Mouse (Mus musculus) thymus, postnatal 4 days (tissue): Measurements from ENCODE around the gene Nap1l4.
"Not testable (repeated sequence)": the region's sequence is repeated elsewhere in the genome, so short reads cannot be mapped to it uniquely, and the experiment has no call there.

Source experiments
- DNase-seq: peaks from one replicate; pipeline ENCODE4 v3.0.0; 2021

Nap1l4 gene

DNA sequence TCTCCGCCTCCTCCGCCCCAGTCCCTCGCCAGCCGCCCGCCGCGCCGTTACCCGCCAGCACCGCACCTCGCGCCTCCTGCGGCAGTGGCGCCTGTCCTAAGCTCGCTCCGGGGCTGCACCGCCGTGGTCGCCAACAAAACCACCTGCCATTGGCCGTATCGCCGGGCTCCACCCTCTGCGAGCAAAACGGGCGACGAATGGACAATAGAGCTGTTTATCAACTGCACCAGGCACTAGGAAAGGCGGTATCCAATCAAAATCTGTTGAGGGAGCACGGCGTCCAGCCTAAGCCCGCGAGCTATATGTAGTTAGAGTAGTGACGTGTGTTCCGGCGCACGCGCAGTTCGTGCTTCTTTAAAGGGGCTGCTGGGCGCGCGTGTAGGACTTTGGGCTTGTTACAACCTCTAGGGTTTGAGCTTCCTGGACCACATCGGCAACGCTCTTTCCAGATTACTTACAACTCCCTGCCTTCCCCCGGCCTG lies at the start of gene Nap1l4:
TSS of gene Nap1l4 (minus strand) at position 131 of the 482 bp plus-strand sequence.
- peak; percentile 95 for DNase-seq

DNA sequence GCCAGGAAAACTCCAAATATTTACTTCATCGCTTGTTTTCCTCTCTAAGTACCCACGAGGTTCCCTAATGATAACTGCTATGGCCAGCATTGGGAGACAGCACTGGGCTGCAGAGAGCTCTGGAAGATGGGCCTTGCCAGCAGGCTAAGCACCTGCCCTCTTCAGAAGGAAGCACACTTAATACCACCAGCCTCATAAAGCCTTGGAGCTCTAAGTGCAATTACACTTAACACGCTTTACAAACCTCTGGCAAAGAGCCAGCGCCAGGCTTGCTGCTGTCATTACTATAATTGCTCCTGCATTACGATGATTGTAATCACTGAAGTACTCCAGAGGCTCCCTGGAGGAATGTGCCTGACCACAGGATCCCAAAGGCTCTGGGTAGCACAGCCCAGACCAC lies 46.0 kb upstream of the Nap1l4 start:
- DNase-seq = no peak

DNA sequence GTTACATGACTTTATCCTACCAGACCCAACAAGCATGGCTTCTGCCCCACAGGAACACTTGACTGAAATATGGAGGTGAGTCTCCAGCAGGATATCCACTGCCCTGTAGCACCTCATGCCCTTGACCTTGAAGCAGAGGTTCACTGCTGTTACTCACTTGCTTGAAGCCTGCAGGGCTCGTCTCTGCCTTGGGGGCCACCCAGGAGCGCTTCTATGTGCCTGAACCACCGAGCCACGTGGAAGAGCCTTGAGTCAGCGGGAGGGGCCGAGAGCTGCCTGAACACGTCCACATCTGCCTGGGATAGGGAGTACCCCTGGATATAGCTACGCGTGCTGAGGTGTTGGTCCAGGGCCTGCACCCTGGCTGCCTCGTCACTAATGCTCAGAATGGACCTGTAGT lies 43.3 kb upstream of the Nap1l4 start:
- DNase-seq = no peak

DNA sequence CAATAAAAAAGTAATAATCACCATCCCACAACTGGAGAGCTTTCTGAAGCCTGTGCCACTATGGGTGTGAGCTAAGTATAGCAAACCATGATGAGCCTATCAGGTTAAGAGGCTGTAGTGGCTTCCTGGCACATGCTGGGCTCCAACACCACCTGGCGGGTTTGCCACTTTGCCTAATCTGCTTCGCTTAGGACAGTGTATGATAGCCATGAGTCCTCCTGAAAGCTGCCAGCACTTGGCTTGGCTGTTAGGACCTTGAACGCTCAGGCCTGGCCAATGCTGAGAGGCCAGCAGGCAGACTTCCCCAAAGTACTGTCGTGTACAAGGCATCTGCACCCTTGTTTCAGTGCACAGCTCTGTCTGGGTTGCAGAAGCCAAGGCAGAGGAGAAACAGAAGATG lies 39.1 kb upstream of the Nap1l4 start:
- DNase-seq = no peak

DNA sequence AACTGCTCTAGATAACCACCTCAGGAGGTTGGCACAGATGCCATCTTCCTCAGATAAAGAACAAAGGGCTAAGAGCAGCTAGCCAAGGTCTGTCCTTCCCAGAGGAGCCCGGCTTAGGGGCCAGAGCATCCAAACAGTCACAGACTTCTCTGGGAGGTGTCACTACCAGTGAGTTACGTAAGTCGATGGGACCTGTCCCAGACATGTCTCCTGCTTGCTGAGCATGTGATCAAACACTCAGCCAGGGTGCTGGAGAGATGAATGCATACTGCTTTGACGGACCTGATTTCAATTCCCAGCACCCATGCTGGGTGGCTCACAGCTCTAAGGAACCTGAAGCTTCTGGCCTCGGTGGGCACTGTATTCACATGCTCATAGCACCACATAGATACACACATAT lies 38.7 kb upstream of the Nap1l4 start:
- DNase-seq = no peak

DNA sequence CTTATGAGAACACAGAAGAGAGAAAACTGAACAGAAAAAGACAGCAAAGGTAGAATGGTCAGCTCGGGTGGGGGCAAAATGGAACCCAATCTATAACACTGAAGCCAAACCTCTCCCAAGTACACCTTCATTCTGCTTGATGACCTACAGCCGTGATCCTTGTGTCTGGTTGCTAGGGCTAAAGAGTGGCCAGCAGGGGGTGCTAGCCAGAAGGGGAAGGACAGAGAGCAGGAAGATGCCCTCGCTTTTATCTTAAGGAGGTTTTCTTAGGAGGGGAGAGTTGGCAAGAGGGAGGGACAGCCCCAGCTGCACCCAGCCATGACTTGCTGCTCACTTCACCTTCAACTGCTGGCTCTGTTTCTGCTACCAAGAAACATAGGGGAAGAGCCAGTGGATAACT lies 35.0 kb upstream of the Nap1l4 start:
- peak; percentile 90 for DNase-seq

DNA sequence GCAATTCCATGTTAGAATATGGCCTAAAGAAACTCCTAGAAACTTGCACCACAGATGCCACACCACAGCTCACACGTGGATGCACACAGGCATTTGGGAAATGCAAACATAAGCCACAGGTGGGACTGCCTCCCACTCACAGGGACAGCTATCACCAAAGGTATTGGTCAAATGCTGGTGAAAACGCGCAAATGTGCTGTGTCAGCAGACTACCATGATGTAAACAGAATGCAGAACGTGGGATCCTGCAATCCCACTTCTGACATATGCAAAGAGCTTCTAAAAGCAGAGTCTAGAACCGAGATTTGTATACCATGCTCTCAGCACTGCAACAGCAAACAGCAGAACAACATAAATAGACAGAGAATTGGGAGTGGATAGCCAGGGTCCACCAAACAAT lies 34.1 kb upstream of the Nap1l4 start:
- no peak for DNase-seq

DNA sequence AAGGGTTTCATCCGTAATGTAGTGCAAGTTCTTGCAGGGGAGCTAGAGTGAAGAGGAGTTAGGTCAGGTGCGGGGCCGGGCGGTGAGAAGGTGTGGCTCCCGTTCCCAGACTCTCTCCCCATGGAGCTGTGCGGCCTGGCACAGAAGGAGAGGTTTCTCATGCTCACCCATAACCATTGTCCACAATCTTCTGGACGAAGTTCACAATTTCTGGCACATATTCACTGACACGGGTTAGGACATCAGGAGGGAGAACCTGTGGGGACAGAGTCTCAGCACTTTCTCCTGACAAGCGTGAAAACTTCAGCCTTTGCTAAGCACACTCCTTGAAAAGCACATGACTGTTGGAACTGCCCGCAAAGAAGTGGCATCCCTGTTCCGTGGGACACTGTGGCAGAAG lies 26.8 kb upstream of the Nap1l4 start:
- DNase-seq = no peak

DNA sequence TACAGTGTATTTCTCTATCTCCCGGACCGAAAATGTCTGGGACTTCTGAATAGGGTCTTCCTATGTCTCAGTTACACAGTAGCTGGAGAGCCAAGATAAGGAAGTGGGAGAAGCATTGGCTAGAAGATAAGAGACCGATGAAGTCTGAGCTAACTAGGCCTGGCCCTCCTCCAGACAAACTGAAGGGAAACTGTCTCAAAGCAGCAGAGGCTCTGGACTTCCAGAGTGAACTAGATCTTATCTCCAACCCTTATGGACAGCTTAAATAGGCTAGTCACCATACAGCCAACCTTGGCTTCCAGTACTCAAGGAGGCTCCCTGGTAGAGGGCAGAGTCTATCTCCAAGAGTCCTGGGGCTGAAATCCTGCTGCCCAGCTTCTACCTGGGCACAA lies 16.7 kb upstream of the Nap1l4 start:
- no peak for DNase-seq

DNA sequence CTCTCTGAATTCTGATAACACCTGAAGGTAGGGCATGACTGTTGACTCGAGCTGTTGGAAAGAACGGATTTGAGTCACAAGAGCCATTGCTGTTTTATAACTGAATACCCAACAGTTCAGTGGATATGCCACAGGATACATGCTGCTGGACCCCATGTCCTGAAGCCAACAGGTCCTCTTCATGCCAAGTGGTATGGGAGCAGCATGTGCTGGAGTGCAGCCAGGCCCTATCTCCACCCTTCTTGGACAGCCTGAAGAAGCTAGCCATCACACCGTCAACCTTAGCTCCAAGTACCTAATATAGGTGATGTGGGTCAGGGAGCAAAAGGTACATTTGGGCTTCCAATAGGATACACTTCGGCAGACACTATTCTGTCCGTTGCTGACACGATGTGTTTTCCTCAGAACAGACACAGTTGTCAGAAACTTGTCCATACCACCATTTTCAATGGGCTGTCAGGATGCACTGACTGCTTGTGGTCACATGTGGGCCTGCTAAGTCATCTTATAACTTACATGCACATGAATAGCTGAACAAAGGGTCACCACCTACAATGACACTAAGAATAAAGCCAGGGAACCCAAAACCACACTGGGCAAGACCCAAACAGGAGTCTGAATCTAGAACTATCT lies 16.2 kb upstream of the Nap1l4 start:
- DNase-seq = no peak

DNA sequence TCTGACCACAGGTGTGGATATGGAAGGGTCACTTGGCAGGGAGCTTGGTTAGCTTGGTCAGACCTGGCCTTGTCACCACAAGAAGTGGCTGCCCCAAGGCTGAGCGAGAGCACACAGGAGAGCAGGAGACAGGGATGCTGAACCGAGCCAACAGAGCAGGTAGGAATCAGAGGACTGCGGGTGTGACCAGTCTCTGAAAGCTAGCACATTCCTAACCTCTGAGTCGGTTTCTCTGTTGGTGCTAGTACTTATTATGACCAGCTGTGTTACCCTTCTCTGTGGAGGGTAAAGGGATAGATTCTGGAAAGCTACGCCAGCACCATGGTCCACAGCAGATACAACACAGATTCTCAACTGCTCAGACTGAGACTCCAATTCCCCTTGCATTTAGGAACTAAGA lies 14.9 kb upstream of the Nap1l4 start:
- no peak for DNase-seq

DNA sequence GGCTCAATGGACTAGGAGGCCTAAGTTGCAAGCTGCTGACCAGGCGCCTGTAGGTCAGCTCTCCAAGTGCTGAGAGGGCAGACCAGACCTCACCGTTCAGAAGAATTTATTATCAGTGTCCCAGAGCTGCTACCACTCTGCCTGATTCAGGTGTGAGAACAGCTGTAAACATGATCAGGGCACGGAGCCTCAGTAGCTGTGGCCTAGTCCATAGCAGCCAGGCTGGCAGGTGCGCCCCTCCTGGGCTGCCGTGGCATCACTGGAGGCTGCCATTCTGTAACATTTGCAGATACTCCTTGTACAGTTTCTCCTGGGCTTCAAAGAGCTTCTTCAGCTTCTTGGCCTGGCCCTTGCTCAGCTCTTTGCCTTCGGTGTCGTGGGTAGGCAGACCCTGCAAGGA lies 8.7 kb upstream of the Nap1l4 start:
- DNase-seq = no peak

DNA sequence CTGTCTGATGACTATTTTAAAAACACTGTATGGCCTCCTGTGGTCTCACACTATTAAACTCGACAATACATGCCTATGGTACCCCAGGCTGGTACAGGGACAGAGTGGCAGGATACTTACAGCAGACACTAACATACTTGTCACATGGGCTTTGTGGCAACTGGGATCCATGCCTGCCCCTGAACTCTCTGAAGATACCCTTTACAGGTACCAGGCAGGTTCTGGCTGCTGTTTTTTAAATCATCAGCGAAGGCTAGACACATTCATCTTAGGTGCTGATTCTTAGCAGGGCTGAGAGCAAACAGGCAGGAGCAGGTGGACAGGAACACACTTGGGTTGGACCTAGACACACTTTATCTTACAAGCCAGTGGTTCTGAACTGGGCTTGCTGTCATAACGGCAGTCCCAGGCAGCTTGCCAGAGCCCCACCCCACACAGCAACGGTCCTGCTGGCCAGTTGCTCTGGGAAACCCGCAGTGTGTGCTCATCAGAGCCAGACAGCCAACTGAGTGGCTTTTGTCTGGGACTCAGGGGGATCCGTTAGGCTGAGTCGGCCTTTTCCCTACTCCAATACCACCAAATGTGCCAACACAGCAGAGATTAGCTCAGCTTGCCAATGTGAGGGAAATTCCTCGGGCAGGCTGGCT lies 8.2 kb upstream of the Nap1l4 start:
- DNase-seq = no peak

DNA sequence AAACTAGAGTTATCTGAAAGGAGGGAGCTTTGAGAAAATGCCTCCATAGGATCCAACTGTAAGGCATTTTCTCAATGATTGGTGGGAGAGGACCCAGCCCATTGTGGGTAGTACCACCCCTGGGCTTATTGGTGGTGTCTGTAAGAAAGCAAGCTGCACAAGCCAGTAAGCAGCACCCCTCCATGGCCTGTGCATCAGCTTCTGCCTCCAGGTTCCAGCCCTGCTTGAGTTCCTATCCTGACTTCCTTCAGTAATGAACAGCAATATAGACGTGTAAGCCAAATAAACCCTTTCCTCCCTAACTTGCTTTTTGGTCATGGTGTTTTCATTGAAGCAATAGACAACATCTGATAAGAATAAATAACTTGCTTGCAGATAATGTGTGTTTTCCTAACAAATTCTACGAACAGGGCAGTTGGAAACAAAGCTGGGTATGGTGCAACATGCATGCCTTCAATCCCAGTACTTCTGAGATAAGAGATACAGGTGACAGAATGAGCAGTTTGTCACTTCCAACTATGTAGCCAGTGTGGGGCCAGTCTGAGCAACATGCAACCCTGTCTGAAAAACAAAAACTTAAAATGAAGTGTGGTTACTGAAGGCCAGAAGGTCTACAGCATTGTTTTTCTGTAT lies 798 bp upstream of the Nap1l4 start:
- DNase-seq = no peak

DNA sequence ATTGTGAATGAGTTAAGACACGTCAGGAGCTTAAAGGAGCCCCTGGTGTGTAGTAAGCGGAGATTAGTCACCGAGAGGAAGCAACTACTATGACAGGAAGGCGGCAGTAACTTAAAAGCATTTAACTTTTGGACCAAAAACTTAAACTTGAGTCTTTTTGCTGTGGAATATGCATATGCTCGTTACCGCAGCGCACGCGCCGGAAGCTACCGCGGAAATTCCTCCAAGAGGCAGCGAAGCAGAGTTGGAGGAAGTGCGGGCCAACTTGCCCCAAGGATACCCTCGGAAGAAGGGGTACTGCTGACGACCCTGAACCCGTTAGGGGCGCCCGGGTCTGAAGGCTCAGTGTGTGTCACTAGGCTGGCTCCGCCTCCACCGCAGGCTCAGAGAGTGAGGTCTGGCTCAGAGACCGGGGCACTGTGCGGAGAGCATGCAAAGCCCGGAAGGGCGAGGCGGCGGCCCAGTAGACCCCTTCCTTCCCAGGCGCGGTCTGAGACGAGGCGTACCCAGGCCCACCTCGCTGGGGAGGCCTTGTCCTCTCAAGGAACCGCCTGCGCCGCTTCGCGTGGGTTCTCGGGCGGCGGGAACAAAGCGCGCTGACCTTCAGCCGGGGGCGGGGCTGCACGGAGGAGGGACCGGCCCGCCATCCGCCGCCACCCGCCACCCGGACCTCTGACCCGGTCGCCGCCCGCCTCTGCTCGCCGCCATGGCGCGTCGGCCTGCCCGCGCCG lies 510 bp downstream of the Nap1l4 start:
- peak; percentile 78 for DNase-seq

DNA sequence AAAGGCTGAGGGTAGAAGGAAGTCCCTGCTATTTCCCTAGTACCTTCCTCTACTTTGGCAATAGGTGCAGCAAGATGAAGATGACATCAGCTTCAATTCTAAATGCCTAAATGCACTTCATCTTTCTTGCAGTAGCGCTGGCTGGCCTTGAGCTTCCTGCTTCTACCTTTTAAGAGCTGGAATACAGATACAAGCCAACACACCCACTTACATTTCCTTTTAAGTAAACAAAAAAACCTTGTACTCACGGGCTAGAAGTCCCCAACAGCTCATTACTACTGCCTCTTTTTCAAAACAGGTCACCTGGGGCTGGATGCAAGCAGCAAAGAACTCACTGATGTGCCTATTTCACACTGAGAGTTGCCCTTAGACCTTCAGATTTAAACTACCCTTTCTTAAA lies 2.4 kb downstream of the Nap1l4 start:
- DNase-seq = no peak

DNA sequence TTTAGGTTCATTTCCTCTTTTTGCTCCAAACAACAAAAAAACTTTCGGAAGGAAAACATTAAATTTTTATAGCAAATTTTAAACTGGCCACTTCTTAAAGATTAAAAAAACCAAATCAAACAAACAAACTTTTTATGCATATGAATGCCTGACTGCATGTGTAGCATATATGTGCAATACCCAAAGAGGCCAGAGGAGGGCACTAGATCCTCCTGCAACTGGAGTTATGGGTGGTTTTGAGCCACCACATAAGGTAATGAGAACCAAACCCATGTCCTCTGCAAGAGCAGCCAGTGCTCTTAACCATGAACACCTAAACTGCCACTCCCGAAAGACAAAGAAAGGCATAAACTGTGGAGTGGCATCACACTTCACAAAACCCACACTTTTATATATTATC lies 4.5 kb downstream of the Nap1l4 start:
- peak; percentile 70 for DNase-seq

DNA sequence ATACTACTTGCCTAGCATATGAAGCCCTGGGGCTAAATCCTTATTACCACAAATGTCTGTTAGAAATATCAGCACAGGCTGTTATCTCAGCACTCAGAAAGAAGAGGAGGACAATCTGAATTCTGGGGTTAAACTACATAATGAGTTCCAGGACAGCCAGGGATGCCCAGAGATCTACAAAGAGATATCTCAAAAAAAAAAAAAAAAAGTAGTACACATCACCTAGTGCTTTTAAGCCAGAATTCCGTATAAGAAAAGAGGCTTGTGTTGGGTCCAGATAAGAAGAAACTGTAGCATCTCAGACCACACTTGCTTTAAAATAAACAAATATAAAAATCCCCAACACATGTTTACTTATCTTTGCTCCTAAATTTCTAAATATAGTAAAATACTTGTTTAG lies 10.2 kb downstream of the Nap1l4 start:
- no peak for DNase-seq

DNA sequence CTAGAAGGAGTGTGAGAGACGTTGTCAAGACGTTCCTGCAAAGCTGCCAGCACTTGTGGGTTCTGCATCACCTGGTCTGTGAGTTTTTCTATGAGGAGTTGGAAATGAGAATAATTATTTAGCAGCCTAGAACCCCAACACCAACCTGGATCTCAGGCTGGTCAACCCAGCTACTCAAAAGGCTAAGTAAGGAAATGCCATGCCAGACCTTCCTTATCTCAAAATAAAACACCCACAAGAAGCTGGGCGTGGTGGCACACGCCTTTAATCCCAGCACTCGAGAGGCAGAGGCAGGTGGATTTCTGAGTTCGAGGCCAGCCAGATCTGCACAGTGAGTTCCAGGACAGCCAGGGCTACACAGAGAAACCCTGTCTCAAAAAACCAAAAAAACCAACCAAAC lies 10.7 kb downstream of the Nap1l4 start:
- not testable (repeated sequence) for DNase-seq

DNA sequence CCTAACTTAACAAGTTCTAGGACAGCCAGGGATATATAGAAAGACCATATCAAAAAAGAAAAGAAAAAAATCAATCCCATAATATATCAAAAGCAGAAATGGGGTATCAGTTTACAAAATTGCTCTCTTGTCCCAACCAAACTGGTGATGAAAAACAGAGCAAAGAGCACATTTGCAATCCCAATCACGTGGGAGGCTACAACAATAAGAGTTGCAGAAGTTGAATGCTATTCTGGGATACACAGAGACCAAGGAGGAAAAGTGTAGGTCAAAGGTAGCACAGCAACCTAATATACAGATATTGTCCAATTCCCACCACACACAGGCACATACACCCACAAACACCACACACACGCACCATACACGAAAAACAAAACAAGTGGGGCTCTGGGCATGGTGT lies 12.7 kb downstream of the Nap1l4 start:
- DNase-seq = no peak

DNA sequence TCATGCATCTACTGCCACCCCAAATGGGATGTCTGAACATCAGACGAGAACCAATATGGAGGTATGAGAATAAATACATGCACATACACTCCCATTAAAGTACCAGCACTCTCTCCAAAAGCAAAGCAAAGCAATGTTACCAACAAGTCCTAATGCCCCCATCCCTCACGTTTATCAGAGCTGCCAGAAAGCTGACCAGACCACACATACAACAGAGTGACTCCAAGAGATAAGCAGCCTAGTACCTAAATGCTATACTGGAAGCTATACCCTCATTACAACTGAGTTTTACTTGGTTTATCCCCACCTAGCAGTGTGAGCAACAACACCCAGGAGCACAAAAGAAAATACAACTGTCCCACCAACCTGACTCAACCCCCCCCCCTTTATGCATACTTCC lies 15.6 kb downstream of the Nap1l4 start:
- no peak for DNase-seq

DNA sequence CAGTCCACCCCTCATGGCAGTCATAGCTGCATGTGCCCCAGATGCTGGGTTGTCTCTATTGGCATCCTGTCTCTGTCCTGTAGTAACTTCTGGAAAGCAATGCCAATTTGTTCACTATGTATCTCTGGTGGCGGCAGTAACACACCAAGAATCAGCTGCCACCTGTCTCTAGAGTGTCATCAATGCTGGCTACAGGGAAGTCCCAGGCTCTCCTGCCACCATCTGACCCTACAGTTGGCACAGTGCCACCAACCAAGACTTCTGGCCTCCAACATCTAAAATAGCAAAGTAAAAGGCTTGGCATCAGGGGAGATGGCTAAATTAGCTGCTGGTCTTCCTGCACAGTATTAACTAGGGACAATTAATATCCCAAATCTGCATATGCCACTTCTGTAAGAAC lies 16.5 kb downstream of the Nap1l4 start:
- no peak for DNase-seq

DNA sequence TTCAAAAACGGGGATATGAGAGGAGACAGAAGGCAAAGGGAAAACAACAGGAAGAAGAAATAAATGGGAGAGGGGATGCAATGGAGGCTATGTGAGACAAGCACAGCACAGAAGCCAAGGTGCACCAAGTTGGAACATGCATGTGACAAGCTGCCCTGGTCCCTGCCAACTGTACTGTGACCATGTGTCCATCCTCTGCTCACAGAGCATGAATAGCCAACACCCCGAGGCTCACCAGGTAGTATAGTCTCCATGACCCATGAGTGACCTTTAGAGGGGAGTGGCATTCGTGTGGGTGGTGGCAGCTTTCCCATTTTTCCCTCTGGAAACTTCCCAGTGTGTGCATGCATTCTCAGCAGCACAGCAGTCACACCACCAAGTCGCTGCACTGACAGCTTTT lies 29.6 kb downstream of the Nap1l4 start:
- DNase-seq = no peak

DNA sequence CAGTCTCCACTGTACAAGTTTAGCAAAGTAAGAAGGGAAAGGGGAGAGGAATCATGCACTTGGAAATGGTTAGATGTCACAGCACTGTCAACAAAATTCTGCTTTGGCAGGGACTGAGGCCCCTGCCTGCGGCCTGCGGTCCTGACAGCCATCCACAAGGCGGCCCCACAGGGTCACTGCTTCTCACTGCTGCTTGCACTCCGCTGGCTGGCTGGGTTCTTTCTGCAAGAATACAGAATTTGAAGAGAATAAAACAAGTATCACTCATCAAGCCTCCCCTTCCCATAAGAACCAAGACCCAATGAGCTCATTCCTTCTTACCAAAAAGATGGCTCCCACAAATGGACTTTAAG lies 34.5 kb downstream of the Nap1l4 start:
- no peak for DNase-seq
